Comparison of ENCODE assay signal across 12 mouse cellular contexts in genomic region chr7:115411456-115411855, GRCm38 (mm10).
A peak's percentile ranks its signal among the peaks of the same experiment; 100 is the strongest.
DNase-seq lines count a peak whose midpoint lies in the region; ATAC-seq and TF ChIP-seq lines count a peak whose summit lies in the region.
"Had no signal": no experiment of that assay in that cellular context is flagged by ENCODE, and none has a peak within 500 bp of the region (broad histone marks: within the 10 kb centered on the region; RNA-seq: fewer than 3 reads in every experiment).

No protein-coding gene starts in this region.

- no peak overlapping the region for H3K4me2 ChIP-seq in heart, postnatal 0 days (ENCODE audit: low read depth, low read length)
- no peak overlapping the region for H3K4me2 ChIP-seq in neural tube, embryonic 13.5 days
- no peak overlapping the region for H3K4me2 ChIP-seq in hindbrain, embryonic 15.5 days
- H3K4me2 ChIP-seq: liver, embryonic 15.5 days had no signal

- H3K36me3 ChIP-seq in heart, postnatal 0 days (replicated peaks; ENCODE audit: control insufficient read depth, insufficient read depth, low read length), result no peaks in the 10 kb centered on the region
- H3K36me3 ChIP-seq in neural tube, embryonic 13.5 days, result no peaks in the 10 kb centered on the region
- H3K36me3 ChIP-seq in hindbrain, embryonic 15.5 days, result no peaks in the 10 kb centered on the region
- H3K36me3 ChIP-seq: liver, embryonic 15.5 days had no signal

- peak; percentile 20 for DNase-seq in heart, postnatal 0 days (ENCODE audit: low spot score)
- DNase-seq in heart, adult 8-10 months (ENCODE audit: low spot score), result no peak
- DNase-seq in neural tube, embryonic 10.5 days (ENCODE audit: extremely low spot score, low spot score), result no peak
- peak; percentile 34 for DNase-seq in retina, postnatal 7 days (ENCODE audit: low read depth, low spot score)
- DNase-seq in embryo, embryonic 10.5 days (ENCODE audit: low spot score), result no peak
- DNase-seq: adrenal gland, postnatal 10 days; right cerebral cortex, postnatal 25 days had no signal

- no peaks in the 10 kb centered on the region for H3K9me3 ChIP-seq in heart, postnatal 0 days (replicated peaks; ENCODE audit: control insufficient read depth, low read length)
- H3K9me3 ChIP-seq in neural tube, embryonic 13.5 days, result no peaks in the 10 kb centered on the region
- H3K9me3 ChIP-seq in hindbrain, embryonic 15.5 days, result no peaks in the 10 kb centered on the region
- H3K9me3 ChIP-seq: liver, embryonic 15.5 days had no signal

- H3K27ac ChIP-seq in heart, postnatal 0 days (ENCODE audit: low read depth), result no peak overlapping the region
- no peak overlapping the region for H3K27ac ChIP-seq in neural tube, embryonic 13.5 days (replicated peaks)
- no peak overlapping the region for H3K27ac ChIP-seq in hindbrain, embryonic 15.5 days (replicated peaks)
- H3K27ac ChIP-seq: liver, embryonic 15.5 days had no signal

- WGBS in heart, postnatal 0 days, result 32% methylated on average over 2 of the region's 2 CpGs
- WGBS in neural tube, embryonic 13.5 days, result 46% methylated on average over 2 of the region's 2 CpGs
- WGBS in hindbrain, embryonic 15.5 days, result 56% methylated on average over 2 of the region's 2 CpGs

- H3K4me1 ChIP-seq in heart, postnatal 0 days (ENCODE audit: control insufficient read depth, insufficient read depth), result peaks cover 15% of the 10 kb centered on the region
- H3K4me1 ChIP-seq in neural tube, embryonic 13.5 days (replicated peaks), result peaks cover 24% of the 10 kb centered on the region
- peaks cover 19% of the 10 kb centered on the region for H3K4me1 ChIP-seq in hindbrain, embryonic 15.5 days (replicated peaks)
- H3K4me1 ChIP-seq: liver, embryonic 15.5 days had no signal

- H3K27me3 ChIP-seq in heart, postnatal 0 days (ENCODE audit: control insufficient read depth, insufficient read depth, low read length), result no peaks in the 10 kb centered on the region
- no peaks in the 10 kb centered on the region for H3K27me3 ChIP-seq in neural tube, embryonic 13.5 days
- H3K27me3 ChIP-seq in hindbrain, embryonic 15.5 days, result no peaks in the 10 kb centered on the region
- H3K27me3 ChIP-seq: liver, embryonic 15.5 days had no signal

- H3K4me3 ChIP-seq in heart, postnatal 0 days (ENCODE audit: low read depth, low read length), result no peak overlapping the region
- no peak overlapping the region for H3K4me3 ChIP-seq in neural tube, embryonic 13.5 days
- no peak overlapping the region for H3K4me3 ChIP-seq in hindbrain, embryonic 15.5 days
- H3K4me3 ChIP-seq: liver, embryonic 15.5 days had no signal

- ATAC-seq in heart, postnatal 0 days (ENCODE audit: insufficient read depth, low read depth), result no peak
- ATAC-seq in neural tube, embryonic 13.5 days (ENCODE audit: low read depth), result peak; percentile 71; the same call in 1 of the 2 replicates
- peak; percentile 85 for ATAC-seq in hindbrain, embryonic 15.5 days (ENCODE audit: low FRiP score, low read depth)
- no peak for ATAC-seq in CD4-positive, CD25-positive, alpha-beta regulatory T cell, adult 4 months
- ATAC-seq: inflammation-experienced regulatory T-cells, adult 6 months had no signal

- TF ChIP-seq EP300 in heart, postnatal 0 days (IDR thresholded peaks at IDR 0.05; ENCODE audit: low read depth), result no peak

- TF ChIP-seq CTCF in heart, postnatal 0 days (IDR thresholded peaks at IDR 0.05; ENCODE audit: low read depth), result no peak

- H3K9ac ChIP-seq in heart, postnatal 0 days (replicated peaks; ENCODE audit: low read depth, low read length), result no peak overlapping the region
- no peak overlapping the region for H3K9ac ChIP-seq in neural tube, embryonic 13.5 days
- no peak overlapping the region for H3K9ac ChIP-seq in hindbrain, embryonic 15.5 days
- H3K9ac ChIP-seq: liver, embryonic 15.5 days had no signal

Comparison
In these comparisons a context has a peak if more than half of its experiments do, and no peak if none do; other contexts are left out.
1. DNase-seq: peak in heart, postnatal 0 days (single experiment) and retina, postnatal 7 days (single experiment); none in heart, adult 8-10 months (single experiment), neural tube, embryonic 10.5 days (single experiment) and embryo, embryonic 10.5 days (single experiment).
2. ATAC-seq: peak in neural tube, embryonic 13.5 days (single experiment) and hindbrain, embryonic 15.5 days (single experiment); none in heart, postnatal 0 days (single experiment) and CD4-positive, CD25-positive, alpha-beta regulatory T cell, adult 4 months (single experiment).